Mouse (Mus musculus) hindbrain, embryonic 11.5 days (tissue): ENCODE data around the gene Fam53b. TPM values are rescaled to one million over a fixed set of nuclear protein-coding genes. Genes with fewer than 3 reads are reported as not detected.

Experiments used
- ATAC-seq: fragments of 200-750 bp; cut with Nextera tagmentation; 2 replicates; pipeline ENCODE4 v1.8.0; 2017; ENCODE audit warnings: mild to moderate bottlenecking, moderate TSS enrichment, moderate library complexity; ENCODE audit not compliant: low FRiP score
- DNase-seq: peaks from one replicate; pipeline ENCODE4 v3.0.0-alpha.2; 2015; ENCODE audit warnings: low spot score
- H3K27ac ChIP-seq: fragments of 300-500 bp; sonication (generic); 2 replicates; pipeline ENCODE4 v1.5.1; 2014; ENCODE audit warnings: mild to moderate bottlenecking, low read depth, low read length
- H3K27me3 ChIP-seq: fragments of 300-500 bp; sonication (generic); 2 replicates; pipeline ENCODE4 v1.6.1; 2014; ENCODE audit warnings: mild to moderate bottlenecking, low read length, moderate library complexity, mixed read lengths; ENCODE audit not compliant: control insufficient read depth, insufficient read depth
- H3K36me3 ChIP-seq: fragments of 300-500 bp; sonication (generic); 2 replicates; pipeline ENCODE4 v1.6.1; 2014; ENCODE audit warnings: mild to moderate bottlenecking, low read length, moderate library complexity, mixed read lengths; ENCODE audit not compliant: control insufficient read depth, insufficient read depth
- H3K4me1 ChIP-seq: fragments of 300-500 bp; sonication (generic); replicated peaks from 2 replicates; pipeline ENCODE4 v1.6.1; 2014; ENCODE audit warnings: low read length, mixed read lengths; ENCODE audit not compliant: control insufficient read depth, insufficient read depth
- H3K4me2 ChIP-seq: fragments of 300-500 bp; sonication (generic); replicated peaks from 2 replicates; pipeline ENCODE4 v1.6.1; 2014; ENCODE audit warnings: mild to moderate bottlenecking, low read depth, low read length
- H3K4me3 ChIP-seq: fragments of 300-500 bp; sonication (generic); 2 replicates; pipeline ENCODE4 v1.5.1; 2014; ENCODE audit warnings: low read depth, low read length
- H3K9ac ChIP-seq: fragments of 300-500 bp; sonication (generic); 2 replicates; pipeline ENCODE4 v1.6.1; 2014; ENCODE audit warnings: low read depth, low read length
- H3K9me3 ChIP-seq: fragments of 300-500 bp; sonication (generic); 2 replicates; pipeline ENCODE4 v1.6.1; 2016; ENCODE audit warnings: low read length; ENCODE audit not compliant: control insufficient read depth
- WGBS: fragments of 180-500 bp; shearing (Covaris S2); extraction: QIAGEN DNeasy Blood & Tissue Kit; methylation state at CpG from one replicate; pipeline ENCODE4 v1.1.7; 2014; 5-methylcytosine and 5-hydroxymethylcytosine counted together
- polyA plus RNA-seq: library from polyadenylated mRNA; unstranded; fragments of >200 nt; fragmentation: Nextera tagmentation; extraction: Ambion mirVana; gene quantifications from 2 replicates; pipeline ENCODE4 v1.2.1, GENCODE M21; 2014

Fam53b gene
- polyA plus RNA-seq, 1 experiment from 2014 or later: 16.9 TPM

DNA sequence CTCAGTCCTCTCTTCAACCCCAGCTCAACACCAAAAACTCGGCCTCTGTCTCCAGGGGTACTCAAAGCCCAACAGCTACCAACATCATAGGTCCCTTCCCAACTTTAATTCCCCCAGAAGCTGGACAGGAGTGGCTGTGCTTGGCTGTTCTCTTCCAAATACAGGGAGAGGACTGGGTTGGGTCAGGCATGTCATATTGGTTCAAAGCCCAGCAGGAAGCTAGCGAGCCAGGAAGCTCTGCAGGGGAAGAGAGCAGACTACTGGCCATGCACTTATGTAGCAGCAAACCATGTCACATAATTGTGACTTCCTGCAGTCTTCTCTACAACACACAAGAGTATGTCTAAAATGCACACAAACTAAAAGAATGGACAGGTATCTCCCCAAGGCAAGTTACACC is 11.6 kb downstream of the Fam53b start:
- no peak for ATAC-seq
- Histone ChIP-seq H3K9ac (no peak overlapping the region), H3K9me3 (no peaks in the 10 kb centered on the region), H3K4me2 (no peak overlapping the region), H3K4me1 (no peaks in the 10 kb centered on the region; the same call in 1 of the 2 replicates), H3K27ac (no peak overlapping the region), H3K36me3 (no peaks in the 10 kb centered on the region), H3K27me3 (no peaks in the 10 kb centered on the region), H3K4me3 (no peak overlapping the region)
- 80% methylated on average over 2 of the region's 2 CpGs for WGBS
- no peak for DNase-seq

DNA sequence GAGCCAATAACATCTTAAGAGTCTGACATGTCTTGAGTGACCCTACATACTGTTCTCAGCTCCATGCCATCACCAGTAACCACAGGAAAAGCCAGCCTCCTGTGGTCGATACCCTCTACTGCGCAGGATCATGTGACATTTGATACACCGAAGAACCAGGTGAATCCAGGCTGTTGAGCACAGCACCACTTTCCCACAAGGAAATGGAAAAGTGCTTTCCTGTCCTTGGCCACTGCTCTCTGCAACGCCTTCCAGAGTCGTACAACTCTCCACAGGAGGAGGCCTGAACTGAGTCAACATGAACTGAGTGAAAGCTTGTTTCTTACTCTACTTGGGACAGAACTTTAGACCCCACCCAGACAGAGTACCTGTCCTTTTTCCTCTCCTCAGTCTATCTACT is 12.2 kb downstream of the Fam53b start:
- H3K4me1 ChIP-seq: no peaks in the 10 kb centered on the region
- H3K9ac ChIP-seq: no peak overlapping the region
- no peak overlapping the region for H3K27ac ChIP-seq
- no peaks in the 10 kb centered on the region for H3K36me3 ChIP-seq
- no peaks in the 10 kb centered on the region for H3K27me3 ChIP-seq
- no peak overlapping the region for H3K4me3 ChIP-seq
- no peaks in the 10 kb centered on the region for H3K9me3 ChIP-seq
- no peak overlapping the region for H3K4me2 ChIP-seq
- WGBS: 83% methylated on average over 5 of the region's 5 CpGs
- no peak for DNase-seq
- no peak for ATAC-seq

DNA sequence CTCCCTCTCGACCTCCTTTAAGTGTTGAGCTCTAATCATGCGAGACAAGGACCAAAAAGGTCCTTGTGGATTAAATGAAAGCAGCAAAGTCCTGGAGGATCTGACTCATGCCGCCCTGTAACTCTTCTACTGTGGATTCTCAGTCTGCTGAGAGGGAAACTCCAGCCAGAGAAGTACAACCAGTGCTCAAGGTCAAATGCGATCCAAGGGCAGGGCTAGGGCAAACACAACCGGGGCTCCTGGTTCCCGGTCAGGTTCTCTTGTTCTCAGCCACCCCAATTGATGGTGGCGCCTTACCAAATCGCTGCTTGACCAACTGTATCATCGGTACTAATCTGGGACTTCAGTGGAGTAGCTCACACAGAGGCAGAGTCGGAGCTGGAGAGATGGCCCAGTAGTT is 12.8 kb downstream of the Fam53b start:
- DNase-seq (no peak), ATAC-seq (no peak)
- no peak overlapping the region for H3K4me3 ChIP-seq
- no peaks in the 10 kb centered on the region for H3K27me3 ChIP-seq
- no peaks in the 10 kb centered on the region for H3K36me3 ChIP-seq
- H3K9me3 ChIP-seq: no peaks in the 10 kb centered on the region
- H3K4me1 ChIP-seq: no peaks in the 10 kb centered on the region
- H3K4me2 ChIP-seq: no peak overlapping the region
- H3K27ac ChIP-seq: no peak overlapping the region
- no peak overlapping the region for H3K9ac ChIP-seq
- 90% methylated on average over 10 of the region's 10 CpGs for WGBS

DNA sequence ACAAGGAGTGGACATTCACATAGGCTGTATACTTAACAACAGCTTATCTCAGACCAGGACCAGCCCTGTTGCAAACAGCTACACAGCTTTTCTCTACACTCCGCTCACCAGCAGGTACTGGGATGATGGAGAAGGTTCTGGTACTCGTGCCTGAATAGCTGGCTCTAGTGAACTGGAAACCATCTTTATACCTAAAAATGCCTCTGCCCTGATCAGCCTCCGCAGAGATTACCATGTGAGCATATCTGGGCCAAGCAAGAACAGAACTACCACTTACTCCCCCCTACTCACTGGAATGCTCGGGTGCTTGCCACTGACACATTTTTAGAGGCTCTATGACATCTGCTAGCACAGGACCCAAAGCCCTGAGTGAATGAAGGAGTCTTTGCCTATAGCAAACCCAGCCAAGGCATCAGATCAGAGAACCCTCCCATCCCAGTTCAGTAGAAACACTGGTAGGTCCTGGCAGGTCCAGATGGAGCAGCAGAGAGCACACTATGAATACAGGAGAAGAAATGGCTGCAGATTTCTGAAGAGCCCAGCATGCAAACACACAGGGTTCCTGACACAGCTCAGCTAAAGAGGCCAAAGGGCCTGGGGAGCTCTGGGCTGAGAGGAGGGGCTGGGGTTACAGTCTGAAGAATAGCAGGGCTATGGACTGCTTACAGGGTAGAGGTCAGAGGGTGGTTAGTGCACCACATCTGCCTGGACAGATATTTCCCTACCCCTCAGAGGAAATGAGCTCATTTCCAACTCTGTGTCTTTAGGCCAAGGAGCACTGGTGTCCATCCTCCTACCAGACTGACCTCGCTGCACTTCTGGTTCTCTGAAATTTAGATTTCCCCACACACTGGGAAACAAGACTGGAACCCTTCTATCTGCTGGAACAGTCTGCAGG is 14.3 kb downstream of the Fam53b start:
- H3K27me3 ChIP-seq: no peaks in the 10 kb centered on the region
- no peak overlapping the region for H3K9ac ChIP-seq
- H3K4me2 ChIP-seq: no peak overlapping the region
- no peak overlapping the region for H3K27ac ChIP-seq
- no peaks in the 10 kb centered on the region for H3K4me1 ChIP-seq
- DNase-seq (no peak), ATAC-seq (no peak)
- no peaks in the 10 kb centered on the region for H3K9me3 ChIP-seq
- no peaks in the 10 kb centered on the region for H3K36me3 ChIP-seq
- WGBS: 84% methylated on average over 5 of the region's 5 CpGs
- H3K4me3 ChIP-seq: no peak overlapping the region

GRCm38 (mm10) chr7:132795141-132795540 is 18.5 kb downstream of the Fam53b start:
- Histone ChIP-seq H3K9ac (no peak overlapping the region), H3K27me3 (no peaks in the 10 kb centered on the region), H3K27ac (no peak overlapping the region), H3K4me2 (no peak overlapping the region), H3K4me3 (no peak overlapping the region), H3K9me3 (no peaks in the 10 kb centered on the region), H3K4me1 (no peaks in the 10 kb centered on the region; the same call in 1 of the 2 replicates), H3K36me3 (no peaks in the 10 kb centered on the region)
- 94% methylated on average over 5 of the region's 5 CpGs for WGBS
- ATAC-seq: no peak
- DNase-seq: no peak

DNA sequence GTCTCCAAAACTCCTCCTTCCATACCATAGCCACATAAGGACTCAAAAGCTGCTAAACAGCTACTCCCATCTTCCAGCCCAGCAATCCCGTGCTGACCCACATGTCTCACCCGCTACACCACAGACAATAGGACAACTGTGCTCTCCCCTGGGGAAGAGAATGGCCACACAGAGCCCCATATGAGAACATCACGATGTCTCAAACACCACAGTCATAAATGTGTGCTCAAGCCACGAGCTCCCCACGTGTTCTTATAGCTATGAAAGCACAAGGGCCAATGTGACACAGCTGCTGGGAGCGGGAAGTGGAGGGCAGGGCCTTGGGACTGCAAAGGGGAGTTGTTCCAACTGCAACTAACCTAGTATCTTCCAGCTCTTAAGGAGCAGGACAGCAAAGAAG is 20.2 kb downstream of the Fam53b start:
- Histone ChIP-seq H3K4me2 (no peak overlapping the region), H3K36me3 (no peaks in the 10 kb centered on the region; the same call in 1 of the 2 replicates), H3K9ac (no peak overlapping the region), H3K9me3 (no peaks in the 10 kb centered on the region), H3K27ac (no peak overlapping the region), H3K4me1 (no peaks in the 10 kb centered on the region; the same call in 1 of the 2 replicates), H3K4me3 (no peak overlapping the region), H3K27me3 (no peaks in the 10 kb centered on the region)
- WGBS: 78% methylated on average over 6 of the region's 6 CpGs
- DNase-seq (no peak), ATAC-seq (no peak)

DNA sequence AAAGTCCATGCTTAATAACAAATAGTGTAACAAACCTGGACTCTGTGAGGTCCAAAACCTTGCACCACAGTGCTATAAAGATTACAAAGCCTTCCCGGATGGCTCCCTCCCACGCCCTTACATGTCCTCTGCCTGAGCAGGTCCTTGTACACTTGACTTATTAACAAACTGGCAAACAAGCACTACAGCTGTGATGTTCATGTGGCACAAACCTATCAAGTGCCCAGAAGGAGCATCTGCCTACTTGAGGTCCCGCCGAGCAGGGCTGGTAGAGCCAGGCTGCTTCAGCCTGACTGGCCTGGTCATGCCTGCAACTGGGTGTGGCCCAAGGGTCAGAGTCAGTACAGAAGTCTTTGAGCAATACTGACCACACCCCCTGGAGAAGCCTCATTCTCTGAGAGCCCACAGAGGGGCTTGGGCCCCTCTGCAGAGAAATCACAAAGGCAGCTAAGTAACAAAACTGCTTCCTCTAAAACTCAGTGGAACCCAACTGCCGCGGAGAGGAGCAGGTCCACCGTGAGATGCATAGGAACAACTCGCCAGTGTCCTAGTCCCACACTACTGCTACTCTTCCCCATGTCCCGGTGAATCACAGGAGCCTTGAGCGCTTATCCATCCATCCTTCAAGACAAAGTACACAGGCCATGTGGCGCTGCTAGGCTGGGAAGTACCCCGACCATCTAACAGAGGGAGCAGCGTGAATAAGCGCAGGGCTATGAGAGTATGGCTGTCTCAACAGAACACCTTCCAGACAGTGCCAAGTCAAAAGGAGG is 23.1 kb downstream of the Fam53b start:
- Histone ChIP-seq H3K9ac (no peak overlapping the region), H3K36me3 (no peaks in the 10 kb centered on the region; the same call in 1 of the 2 replicates), H3K27me3 (no peaks in the 10 kb centered on the region), H3K4me2 (no peak overlapping the region), H3K9me3 (no peaks in the 10 kb centered on the region), H3K4me1 (peaks cover 2% of the 10 kb centered on the region; the same call in 1 of the 2 replicates), H3K27ac (no peak overlapping the region), H3K4me3 (no peak overlapping the region)
- DNase-seq (no peak), ATAC-seq (no peak)
- WGBS: 90% methylated on average over 14 of the region's 14 CpGs

- Histone ChIP-seq H3K27ac (no peak overlapping the region), H3K4me2 (no peak overlapping the region), H3K9ac (no peak overlapping the region), H3K4me3 (no peak overlapping the region), H3K4me1 (peaks cover 2% of the 10 kb centered on the region; the same call in 1 of the 2 replicates), H3K36me3 (no peaks in the 10 kb centered on the region; the same call in 1 of the 2 replicates), H3K9me3 (no peaks in the 10 kb centered on the region), H3K27me3 (no peaks in the 10 kb centered on the region)
- ATAC-seq (no peak), DNase-seq (no peak)
- WGBS: 95% methylated on average over 13 of the region's 13 CpGs
These were observed 24.9 kb downstream of the Fam53b start for GRCm38 (mm10) chr7:132788826-132789225.
